Mouse (Mus musculus) bone marrow macrophage, adult 2 months (primary cell): Measurements from ENCODE around the gene Tceal9.

Experiments
- CTCF ChIP-seq: IDR thresholded peaks from 2 replicates; pipeline ENCODE4 v1.5.1; 2012; ENCODE audit warnings: low read depth, mild to moderate bottlenecking, low read length, moderate library complexity
- POLR2A ChIP-seq: IDR thresholded peaks from 2 replicates; pipeline ENCODE4 v1.6.1; 2012; ENCODE audit warnings: mild to moderate bottlenecking, low read depth, low read length, borderline replicate concordance

DNA sequence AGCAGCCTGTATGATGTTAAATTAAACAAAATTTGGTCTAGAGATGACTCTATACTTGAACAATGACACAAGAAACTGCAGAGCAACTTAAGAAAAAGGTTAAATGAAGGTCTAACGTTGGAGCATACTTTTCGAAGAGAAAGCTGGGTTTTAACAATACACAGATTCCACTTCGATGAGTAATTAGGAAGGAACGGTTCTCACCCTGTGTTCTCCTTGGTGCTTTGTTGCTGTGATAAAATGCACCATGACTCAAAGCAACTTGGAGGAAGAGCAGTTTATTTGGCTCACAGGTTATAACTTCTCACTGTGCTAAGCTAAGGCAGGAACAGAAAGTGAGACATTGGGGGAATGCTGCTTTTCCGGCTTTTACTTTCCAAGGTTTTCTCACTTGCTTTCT, 22.8 kb downstream of the Tceal9 start:
- TF ChIP-seq POLR2A (no peak), CTCF (no peak)
